Mouse (Mus musculus) cerebellum, postnatal 25 days (tissue): Measurements from ENCODE around the gene Clasrp.

Source experiments
- DNase-seq, 2 experiments: peaks; one replicate each; pipeline ENCODE4 v3.0.0; 2021; ENCODE audit warnings: mixed read lengths in 2 of 2

Gene Clasrp

DNA sequence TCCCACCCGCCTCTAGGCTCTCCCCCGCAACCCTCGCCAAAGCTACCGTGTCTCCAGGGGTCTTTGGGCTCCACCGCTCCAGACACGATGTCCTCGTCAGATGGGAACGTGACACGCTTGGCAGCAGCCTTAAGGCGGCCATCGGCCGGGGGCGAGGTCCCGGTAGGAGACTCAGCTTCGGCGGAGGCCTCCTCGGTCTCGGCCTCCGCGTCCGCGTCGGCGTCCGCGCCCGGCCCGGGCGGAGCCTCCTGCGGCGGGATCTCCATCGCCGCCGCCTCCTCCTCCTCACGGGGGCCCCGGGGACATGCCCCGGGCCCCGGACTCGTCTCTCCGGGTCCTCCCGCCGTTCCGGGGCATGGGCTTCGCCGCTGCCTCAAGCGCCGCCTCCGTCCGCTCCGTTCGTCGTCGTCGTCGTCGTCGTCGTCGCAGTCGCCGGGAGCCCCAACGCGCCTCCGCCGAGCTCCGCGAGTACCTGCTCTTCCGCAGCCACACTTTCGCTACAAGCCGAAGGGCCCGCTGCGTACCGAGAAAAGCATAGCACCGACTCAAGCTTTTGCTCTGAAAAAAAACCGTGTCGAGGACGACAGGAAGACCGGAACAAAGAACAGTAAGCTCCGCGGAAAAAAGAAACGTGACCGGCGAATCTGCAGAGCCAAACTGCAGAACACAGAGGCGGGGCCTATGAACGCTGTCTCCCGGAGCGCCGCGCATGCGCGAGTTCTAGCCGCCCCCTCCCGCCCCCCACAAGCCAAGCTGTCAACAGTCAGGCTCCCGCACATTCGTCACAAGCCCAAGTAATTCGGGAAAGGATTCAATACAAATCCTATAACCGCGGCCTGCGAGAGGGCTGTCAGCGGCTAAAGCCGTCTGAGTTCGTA, 42.3 kb downstream of the Clasrp start:
- DNase-seq: peak; percentile 95 to 97

DNA sequence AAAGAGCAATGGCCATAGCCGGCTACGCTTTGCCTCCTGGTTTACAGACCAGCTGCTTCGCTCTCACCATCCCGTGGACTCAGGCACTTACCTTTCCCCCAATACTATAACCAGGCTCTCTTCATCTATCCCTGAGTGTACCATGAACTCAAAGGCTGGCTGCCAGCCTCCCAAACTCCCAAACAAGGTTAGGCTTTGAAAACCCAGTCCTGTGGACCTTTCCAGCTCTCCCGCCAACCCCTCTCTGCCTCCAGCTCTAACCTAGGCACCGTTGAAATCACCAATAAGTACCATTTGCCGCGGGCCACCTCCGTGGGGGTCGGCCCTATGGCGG, 42.9 kb downstream of the Clasrp start:
- DNase-seq: no peak

DNA sequence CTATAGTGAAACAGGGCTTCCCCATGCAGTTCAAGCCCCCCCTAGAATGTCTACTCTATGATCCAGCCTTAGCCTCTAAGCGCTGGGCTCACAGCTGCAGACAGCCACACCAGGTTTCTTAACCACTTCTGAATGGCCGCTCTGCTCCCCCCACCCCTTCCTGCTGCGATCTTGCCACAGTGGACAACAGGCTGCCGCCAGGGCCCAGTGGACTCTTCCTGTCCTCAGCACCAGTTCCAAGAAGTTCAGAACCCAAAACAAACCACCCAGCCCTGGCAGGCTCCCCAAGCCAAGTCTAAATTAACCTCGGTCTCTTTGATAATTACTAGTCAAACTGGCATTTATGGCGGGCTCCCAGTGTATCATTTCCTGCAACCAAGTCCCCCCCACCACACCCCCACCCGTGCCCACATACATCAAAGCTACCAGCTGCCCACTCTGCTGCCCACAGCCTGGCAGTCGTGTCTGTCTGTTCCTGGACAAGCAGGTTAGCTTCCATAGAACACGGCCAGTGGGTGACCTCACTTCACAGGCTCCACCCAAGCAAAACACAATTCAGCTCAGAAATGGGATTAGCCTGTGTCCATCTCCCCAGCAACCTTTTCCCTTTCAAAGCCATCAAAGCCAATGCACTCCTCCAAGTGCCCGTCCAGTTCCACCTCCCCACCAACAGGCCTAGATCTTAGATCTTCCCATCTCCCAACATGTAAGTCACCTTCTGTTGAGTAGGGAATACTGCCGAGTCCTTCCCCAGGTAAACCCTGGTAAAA, 43.6 kb downstream of the Clasrp start:
- DNase-seq: no peak

DNA sequence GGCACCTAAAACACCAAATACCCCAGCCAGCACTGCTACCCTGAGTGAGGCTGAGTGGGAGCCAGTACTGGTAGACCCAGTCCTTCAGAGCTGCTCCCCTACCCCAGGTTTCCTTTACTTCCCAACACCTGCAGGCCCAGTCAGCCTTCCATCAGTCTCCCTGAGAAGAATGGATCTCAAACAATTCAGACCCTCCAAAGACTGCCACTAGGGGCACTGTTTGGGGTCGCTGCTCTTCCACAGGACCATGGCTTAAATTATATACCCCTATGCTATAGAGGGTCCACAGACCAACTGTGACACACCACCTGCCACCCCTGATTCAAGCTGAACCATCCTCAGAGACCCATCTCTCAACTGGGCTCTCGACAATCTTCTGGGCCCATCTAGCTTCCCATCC, 45.3 kb downstream of the Clasrp start:
- DNase-seq: no peak

DNA sequence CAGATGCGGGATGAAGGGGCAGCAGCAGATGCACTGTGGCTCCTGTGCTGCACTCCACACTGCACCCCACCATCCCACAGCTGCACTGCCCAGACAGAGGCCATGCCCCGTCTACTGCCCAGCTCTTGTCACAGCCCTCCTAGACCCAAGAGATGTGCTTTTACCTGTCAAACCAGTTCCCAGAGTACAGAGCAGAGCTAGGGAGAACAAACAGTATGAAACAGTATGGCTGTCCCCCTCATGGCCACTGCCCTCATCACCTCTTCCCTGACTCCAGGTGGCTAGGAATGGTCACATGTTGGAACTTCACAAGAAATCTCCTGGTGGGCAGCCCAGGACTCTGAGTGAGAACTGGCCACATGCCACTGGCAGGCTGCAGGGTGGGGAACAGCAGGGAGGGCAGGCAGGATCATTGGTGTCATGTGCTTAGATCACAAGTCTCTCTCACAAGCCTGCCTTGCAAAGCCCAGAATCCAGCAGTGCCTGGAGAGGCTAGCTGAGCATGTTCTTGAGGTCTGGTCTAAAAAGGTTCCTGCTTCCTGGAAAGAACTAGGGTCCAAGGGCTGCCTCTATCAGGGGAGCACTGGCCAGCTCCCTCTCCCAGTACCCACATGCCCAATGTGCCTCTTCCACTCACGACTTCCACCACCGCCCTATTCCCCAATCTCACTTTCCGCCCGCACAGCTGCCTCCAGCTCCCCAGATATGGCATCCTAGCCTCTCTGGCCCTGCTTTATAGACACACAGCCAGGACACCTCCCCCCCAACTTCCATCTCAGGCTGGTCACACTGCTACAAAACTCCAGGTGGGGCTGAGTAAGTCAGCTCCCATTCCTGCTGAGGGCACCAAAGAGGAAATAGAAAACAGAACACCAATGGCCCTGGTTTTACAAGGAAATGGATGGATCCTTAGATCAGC, 46.0 kb downstream of the Clasrp start:
- no peak for DNase-seq

DNA sequence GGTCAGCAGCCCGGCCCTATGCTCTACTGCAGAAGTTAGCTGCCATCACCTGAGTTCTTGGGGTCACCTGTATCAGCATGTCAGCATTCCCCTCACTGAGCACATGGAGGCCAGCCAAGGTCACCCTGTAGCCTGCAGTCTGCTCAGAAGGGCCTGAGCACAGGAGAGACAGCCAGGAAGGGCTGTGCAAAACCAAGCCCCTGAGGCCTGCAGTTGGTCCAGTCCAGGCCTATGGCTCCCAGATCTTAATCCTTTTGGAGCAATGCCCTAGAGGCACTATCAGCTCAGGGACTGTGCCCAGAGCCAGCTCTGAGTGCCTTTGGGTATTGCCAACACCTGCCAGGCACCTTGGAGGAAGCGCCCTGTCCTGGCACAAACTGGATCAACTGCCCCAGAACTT, 47.2 kb downstream of the Clasrp start:
- DNase-seq: peak in 1 of 2 experiments; percentile 53

DNA sequence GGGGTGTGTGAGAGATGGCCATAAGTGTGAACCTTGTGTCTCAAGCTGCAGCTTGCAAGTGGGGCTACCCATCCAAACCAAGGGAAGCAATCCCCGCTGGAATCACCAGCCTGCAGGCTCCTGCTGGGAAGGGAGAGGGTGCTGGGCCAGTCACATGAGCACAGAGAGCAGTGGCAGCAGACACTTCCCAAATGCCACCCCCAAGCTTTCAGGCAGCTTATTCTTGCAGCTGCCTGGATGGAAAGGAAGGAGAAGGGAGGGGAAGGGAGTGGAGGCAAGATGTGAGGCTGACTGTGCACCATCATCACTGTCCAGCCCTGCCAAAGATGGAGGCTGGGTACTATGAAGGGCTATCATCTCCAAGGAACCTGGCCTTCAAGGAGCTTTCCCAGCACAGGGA, 50.1 kb downstream of the Clasrp start:
- DNase-seq: no peak

DNA sequence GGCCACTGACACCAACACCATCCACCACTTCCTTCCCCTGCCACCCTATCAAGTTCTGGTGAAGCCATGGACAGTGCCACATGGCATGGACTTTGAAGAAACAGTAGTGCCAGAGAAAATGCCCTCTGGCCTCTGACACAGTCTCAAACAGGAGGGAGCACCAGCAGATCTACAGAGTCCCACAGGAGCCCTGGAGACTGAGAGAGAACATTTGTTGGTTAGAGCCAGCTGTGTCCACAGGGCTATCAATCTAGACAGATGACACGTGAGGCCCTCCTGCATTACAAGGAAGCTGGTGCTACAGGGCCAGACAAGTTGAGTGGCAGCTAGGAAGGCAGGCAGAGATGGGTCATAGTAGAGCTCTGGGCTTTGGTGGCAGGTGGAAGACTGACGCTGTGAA, 51.8 kb downstream of the Clasrp start:
- no peak for DNase-seq

DNA sequence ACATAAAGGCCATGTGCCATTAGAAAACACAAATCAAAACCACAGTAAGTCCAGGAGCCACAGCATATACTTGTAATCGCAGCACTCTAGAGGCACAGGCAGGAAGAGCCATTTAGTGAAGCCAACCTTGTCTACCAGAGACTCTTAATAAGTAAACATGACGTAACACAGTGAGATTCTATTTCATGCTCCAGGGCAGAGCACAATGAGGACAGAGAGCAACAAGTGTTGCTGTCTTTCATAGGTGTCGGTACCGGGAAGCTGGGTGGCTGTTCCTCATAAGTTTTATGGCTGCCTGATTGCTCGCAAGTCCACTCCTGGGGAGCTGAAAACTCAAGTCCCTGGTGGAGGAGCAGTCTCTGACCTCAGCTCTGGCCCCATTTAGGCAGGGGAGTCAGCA, 52.7 kb downstream of the Clasrp start:
- no peak for DNase-seq

DNA sequence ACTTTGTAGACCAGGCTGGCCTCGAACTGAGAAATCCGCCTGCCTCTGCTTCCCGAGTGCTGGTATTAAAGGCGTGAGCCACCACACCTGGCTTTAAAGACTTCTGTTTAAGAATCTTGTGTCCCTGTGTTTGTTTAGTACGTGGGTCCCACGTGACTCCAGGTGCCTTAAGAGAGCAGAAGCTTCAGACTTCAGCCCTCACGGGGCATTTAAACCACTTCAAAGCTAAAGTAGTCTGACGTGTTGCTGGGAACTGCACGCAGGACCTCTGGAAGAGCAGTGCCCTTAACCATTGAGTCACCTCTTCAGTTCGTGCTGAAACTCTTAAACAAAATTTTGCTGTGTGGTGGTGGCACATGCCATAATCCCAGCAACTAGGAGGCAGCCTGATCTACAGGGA, 54.9 kb downstream of the Clasrp start:
- no peak for DNase-seq

DNA sequence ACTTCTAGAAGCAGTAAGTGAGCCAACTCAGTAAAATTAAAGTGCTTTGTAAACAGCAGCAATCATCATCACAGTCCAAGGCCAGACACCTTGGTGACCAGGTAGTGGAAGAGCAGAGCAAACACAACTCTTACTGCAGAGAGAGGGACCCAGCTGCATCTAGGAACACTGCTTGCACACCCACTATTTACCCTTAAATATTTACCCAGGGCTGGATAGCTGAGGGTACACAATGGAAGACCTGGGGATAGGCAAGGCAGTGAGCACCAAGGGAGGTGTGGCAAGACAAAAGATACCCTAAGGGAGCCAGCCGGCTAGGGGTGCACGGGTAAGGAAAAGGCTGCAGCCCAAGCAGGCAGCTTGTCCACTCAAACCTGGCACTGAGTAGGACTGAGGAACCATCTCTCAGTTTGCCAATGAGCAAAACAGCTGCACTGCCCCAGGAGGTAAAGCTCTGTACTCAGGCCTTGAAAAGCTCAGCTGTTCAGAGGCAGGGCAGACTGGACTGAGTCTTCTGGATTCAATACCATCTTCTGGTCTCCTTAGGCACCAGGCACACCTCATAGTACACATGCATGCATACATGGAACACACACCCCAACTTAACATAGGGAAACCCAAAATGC, 56.8 kb downstream of the Clasrp start:
- no peak for DNase-seq

DNA sequence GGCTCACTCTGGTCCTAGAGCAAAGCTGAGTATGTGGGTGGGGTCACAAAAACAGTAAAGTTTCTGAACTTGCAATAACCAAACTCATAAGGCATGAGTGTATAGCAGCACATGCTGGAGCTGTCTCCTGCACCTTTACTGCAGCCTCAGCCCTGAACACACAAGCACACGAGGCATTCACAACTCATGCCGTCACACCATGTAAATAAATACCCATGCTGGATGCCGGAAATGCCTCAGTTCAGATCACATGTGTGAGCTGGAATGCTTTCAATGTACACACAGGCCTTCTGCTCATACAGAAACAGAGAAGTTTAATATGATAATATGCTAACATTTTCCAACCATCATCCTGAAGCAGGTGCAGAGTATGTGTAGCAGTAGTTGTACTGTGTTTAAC, 58.3 kb downstream of the Clasrp start:
- DNase-seq: no peak

DNA sequence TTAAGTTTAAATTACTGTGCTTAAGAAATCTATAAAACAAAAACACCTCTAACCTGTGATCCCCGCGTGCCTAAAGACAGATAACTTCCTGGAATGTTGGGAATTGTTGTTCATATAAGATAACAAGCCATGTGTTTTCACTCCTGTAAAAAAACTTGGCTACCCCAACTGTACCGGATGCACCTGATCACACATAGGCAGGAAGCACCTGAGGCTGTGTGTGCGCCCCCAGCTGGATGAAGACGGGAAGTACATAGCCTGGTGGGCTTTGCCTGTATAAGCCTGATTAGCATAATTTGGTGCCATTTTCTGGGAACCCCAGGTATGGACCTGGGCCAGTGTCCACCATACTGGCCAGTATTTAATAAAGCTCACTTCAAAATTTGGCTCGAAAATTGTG, 60.7 kb downstream of the Clasrp start:
- no peak for DNase-seq

DNA sequence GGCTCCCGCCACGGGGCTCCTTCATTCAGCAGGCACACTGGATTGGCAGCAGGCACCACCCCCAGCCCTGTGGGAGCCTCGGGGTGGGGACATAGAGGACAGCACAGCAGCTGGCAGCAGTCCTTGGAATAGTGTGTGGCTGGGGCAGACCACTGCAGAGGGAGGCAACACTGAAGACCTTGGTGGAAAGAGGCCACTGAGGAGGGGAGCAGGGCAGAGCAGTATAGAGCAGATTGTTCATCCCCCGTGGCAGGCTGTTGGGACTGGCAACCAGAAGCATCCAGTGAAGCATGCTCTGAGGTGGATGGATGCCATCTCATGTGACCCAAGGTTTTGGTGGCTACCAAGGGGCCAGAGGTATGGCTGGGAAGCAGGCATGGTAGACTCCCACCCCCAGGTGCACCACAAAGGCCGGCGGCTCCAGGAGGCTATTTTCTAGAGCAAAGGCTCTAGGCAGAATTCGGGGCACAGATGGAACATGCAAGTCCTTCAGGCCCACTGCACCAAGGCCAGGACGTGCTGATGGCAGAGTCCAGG, 62.1 kb downstream of the Clasrp start:
- peak; percentile 72 for DNase-seq

DNA sequence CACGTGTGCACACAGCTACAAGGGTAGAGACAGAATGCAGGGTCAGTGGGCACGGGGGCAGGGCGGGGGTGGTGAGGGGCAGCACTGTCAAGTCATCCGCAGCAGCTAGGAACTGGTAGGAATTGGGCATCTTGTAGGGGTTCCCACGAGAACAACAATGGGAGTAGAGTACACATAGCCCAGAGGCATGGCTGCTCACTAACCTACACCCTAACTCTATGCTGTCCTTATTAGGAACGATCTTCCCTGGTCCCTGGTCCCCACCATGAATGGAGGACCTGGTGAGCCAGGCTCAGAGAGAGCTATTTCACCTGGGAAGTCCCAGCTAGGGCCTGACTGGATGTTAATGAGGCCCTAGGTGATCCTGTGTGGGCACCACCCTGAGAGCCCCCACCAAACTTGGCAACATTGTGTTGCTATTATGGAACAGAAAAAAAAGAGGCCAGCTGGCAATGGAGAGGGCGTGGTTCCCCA, 62.6 kb downstream of the Clasrp start:
- no peak for DNase-seq

DNA sequence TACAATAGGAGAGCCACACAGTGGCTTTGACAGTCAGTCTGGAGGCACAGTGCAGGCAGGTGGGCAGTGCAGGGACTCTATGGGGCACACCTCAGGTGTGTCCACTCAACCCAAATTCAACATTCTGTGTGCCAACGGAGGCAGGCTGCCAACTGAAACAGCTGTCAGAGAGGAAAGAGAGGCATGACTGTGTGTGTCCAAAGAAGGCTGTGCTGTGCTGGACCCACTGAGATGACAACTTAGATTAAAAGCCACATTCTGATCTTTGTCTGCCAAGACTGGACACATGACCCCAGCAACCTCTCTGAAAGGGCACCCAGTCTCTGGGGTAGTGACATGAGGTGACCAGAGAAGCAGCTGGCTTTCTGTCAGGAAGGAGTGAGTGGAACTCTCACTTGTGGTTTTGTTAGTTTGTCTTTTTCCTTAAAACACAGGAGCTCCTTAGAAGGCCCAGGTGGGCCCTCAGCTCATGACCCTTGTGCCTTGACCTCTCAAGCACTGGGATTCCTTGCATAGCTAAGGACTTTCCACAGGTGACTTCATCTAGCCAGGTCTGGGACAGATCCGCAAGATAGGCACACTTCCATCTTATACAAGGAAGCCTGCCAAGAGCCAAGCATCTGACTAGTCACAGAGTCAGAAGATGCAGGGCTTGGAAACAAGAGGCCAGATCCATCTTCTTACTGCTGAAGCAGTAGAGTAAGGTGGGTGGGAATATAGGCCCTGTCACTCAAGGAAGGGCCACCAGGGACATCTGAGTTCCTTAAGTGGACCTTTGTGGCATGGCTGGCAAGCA, 63.3 kb downstream of the Clasrp start:
- DNase-seq: peak in 1 of 2 experiments; percentile 64

DNA sequence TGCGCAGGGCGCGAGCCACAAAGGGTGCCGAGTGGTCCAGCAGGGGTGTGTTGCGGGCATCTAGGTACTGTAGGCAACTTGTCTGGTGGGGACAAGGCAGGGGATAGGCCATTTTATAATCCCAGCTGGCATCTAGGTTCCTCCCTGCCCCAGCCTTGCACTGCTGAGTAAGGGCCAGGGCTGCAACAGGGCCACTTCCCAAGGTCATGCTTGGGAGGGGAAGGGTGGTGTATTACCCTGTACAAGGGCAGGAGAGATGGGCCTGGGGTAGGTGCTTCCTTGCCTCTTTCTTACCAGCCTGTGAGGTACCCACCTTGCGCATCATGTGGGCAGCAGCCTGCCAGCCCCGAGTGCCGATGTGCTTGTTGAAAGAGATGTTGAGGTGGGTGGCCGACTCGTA, 69.6 kb downstream of the Clasrp start:
- DNase-seq: no peak

DNA sequence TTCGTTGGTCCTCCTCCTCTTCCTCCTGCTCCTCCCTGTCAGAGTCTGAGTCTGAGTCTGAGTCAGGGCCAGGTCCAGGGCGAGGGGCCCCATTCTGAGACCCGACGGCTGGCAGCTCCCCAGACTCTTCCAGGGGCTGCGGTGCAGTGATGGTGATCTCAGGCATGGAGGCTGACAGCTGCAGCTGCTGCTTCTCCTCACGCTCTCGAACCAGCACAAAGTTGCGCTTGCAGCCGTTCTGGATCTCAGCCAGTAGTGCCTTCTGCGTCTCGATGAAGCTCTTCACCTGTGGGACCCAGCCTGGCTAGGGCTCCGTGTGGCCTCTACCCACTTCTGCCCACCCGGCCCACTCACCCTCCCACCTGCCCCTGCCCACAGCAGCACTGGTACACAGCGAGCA, 72.0 kb downstream of the Clasrp start:
- peak in 1 of 2 experiments; percentile 30 for DNase-seq

DNA sequence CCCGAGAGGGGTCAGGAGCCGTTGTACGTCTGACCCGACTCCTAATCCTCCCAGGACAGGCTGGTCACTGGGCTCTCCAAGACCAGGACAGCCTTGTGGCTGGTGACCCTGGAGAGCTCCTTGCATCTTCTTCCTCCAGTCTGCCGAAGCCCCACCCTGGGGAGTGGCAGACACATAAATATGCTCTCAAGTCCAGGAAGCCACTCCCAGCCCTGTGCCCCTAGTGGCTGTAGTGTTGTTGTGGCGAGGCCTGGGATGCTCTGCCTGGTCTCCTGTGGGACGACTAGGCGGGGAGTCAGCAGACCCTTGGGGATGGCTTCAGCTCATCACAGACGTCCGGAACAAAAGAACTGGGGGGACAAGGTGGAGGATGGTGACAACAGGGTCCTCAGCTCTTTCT, 73.2 kb downstream of the Clasrp start:
- DNase-seq: no peak
